Mouse (Mus musculus) lung, embryonic 15.5 days (tissue): ENCODE data around the gene Nsun2. TPM values are rescaled to one million over a fixed set of nuclear protein-coding genes. Genes with fewer than 3 reads are reported as not detected.
"Not testable (repeated sequence)": the region's sequence is repeated elsewhere in the genome, so short reads cannot be mapped to it uniquely, and the experiment has no call there.

Source experiments
- ATAC-seq: fragments of 200-750 bp; cut with Nextera tagmentation; 2 replicates; pipeline ENCODE4 v1.8.0; 2017; ENCODE audit warnings: moderate number of reproducible peaks, borderline replicate concordance; ENCODE audit not compliant: low FRiP score, low TSS enrichment; ENCODE audit errors: extremely low read depth
- H3K27ac ChIP-seq: fragments of 300-500 bp; sonication (generic); 2 replicates; pipeline ENCODE4 v1.5.1; 2015; ENCODE audit warnings: moderate library complexity, mild to moderate bottlenecking, inconsistent platforms
- H3K27me3 ChIP-seq: fragments of 300-500 bp; sonication (generic); 2 replicates; pipeline ENCODE4 v1.6.1; 2015; ENCODE audit warnings: inconsistent platforms
- H3K36me3 ChIP-seq: fragments of 300-500 bp; sonication (generic); 2 replicates; pipeline ENCODE4 v1.6.1; 2015; ENCODE audit warnings: inconsistent platforms
- H3K4me1 ChIP-seq: fragments of 300-500 bp; sonication (generic); 2 replicates; pipeline ENCODE4 v1.6.1; 2015; ENCODE audit warnings: inconsistent platforms
- H3K4me2 ChIP-seq: fragments of 300-500 bp; sonication (generic); 2 replicates; pipeline ENCODE4 v1.6.1; 2015; ENCODE audit warnings: inconsistent platforms, mild to moderate bottlenecking, moderate library complexity
- H3K4me3 ChIP-seq: fragments of 300-500 bp; sonication (generic); 2 replicates; pipeline ENCODE4 v1.5.1; 2015; ENCODE audit warnings: mild to moderate bottlenecking, inconsistent platforms
- H3K9ac ChIP-seq: fragments of 300-500 bp; sonication (generic); 2 replicates; pipeline ENCODE4 v1.6.1; 2015; ENCODE audit warnings: inconsistent platforms
- H3K9me3 ChIP-seq: fragments of 300-500 bp; sonication (generic); 2 replicates; pipeline ENCODE4 v1.6.1; 2016; ENCODE audit warnings: inconsistent platforms
- WGBS: fragments of 180-500 bp; shearing (Covaris S2); methylation state at CpG from one replicate; pipeline ENCODE4 v1.1.7; 2015; 5-methylcytosine and 5-hydroxymethylcytosine counted together
- polyA plus RNA-seq: library from polyadenylated mRNA; unstranded; fragments of >200 nt; fragmentation: Nextera tagmentation; extraction: Ambion mirVana; gene quantifications from 2 replicates; pipeline ENCODE4 v1.2.1, GENCODE M21; 2015

The Nsun2 gene
- polyA plus RNA-seq, 1 experiment from 2014 or later: 113 TPM

GRCm38 (mm10) chr13:69558098-69558660 lies 24.6 kb downstream of the Nsun2 start:
- Histone ChIP-seq H3K27me3 (no peaks in the 10 kb centered on the region), H3K9ac (no peak overlapping the region), H3K36me3 (no peaks in the 10 kb centered on the region), H3K9me3 (no peaks in the 10 kb centered on the region), H3K4me2 (no peak overlapping the region), H3K4me1 (no peaks in the 10 kb centered on the region; the same call in 1 of the 2 replicates), H3K4me3 (no peak overlapping the region), H3K27ac (no peak overlapping the region)
- 70% methylated on average over 6 of the region's 6 CpGs for WGBS
- ATAC-seq: no peak

GRCm38 (mm10) chr13:69559291-69559961 lies 25.9 kb downstream of the Nsun2 start:
- Histone ChIP-seq H3K36me3 (no peaks in the 10 kb centered on the region), H3K9me3 (no peaks in the 10 kb centered on the region), H3K4me1 (no peaks in the 10 kb centered on the region; the same call in 1 of the 2 replicates), H3K4me3 (no peak overlapping the region), H3K9ac (no peak overlapping the region), H3K27ac (no peak overlapping the region), H3K4me2 (no peak overlapping the region), H3K27me3 (no peaks in the 10 kb centered on the region)
- no peak for ATAC-seq
- WGBS: 41% methylated on average over 13 of the region's 13 CpGs

- Histone ChIP-seq H3K4me3 (no peak overlapping the region), H3K4me1 (no peaks in the 10 kb centered on the region; the same call in 1 of the 2 replicates), H3K9me3 (no peaks in the 10 kb centered on the region), H3K36me3 (no peaks in the 10 kb centered on the region), H3K27ac (no peak overlapping the region), H3K27me3 (no peaks in the 10 kb centered on the region), H3K4me2 (no peak overlapping the region), H3K9ac (no peak overlapping the region)
- 82% methylated on average over 9 of the region's 9 CpGs for WGBS
- no peak for ATAC-seq
Measured at GRCm38 (mm10) chr13:69562004-69562403, 28.5 kb downstream of the Nsun2 start.

GRCm38 (mm10) chr13:69562654-69563574 lies 29.4 kb downstream of the Nsun2 start:
- Histone ChIP-seq H3K4me2 (no peak overlapping the region), H3K27me3 (no peaks in the 10 kb centered on the region), H3K36me3 (no peaks in the 10 kb centered on the region), H3K4me3 (no peak overlapping the region), H3K4me1 (no peaks in the 10 kb centered on the region; the same call in 1 of the 2 replicates), H3K9ac (no peak overlapping the region), H3K9me3 (no peaks in the 10 kb centered on the region), H3K27ac (no peak overlapping the region)
- no peak for ATAC-seq
- WGBS: 57% methylated on average over 12 of the region's 12 CpGs

GRCm38 (mm10) chr13:69563905-69564304 lies 30.4 kb downstream of the Nsun2 start:
- Histone ChIP-seq H3K27me3 (no peaks in the 10 kb centered on the region), H3K9ac (no peak overlapping the region), H3K4me3 (no peak overlapping the region), H3K4me1 (no peaks in the 10 kb centered on the region; the same call in 1 of the 2 replicates), H3K36me3 (no peaks in the 10 kb centered on the region), H3K9me3 (no peaks in the 10 kb centered on the region), H3K4me2 (no peak overlapping the region), H3K27ac (no peak overlapping the region)
- WGBS: 58% methylated on average over 3 of the region's 3 CpGs
- ATAC-seq: no peak

GRCm38 (mm10) chr13:69564573-69564972 lies 31.0 kb downstream of the Nsun2 start:
- Histone ChIP-seq H3K36me3 (no peaks in the 10 kb centered on the region), H3K4me2 (no peak overlapping the region), H3K27ac (no peak overlapping the region), H3K4me3 (no peak overlapping the region), H3K27me3 (no peaks in the 10 kb centered on the region), H3K9ac (no peak overlapping the region), H3K4me1 (no peaks in the 10 kb centered on the region; the same call in 1 of the 2 replicates), H3K9me3 (no peaks in the 10 kb centered on the region)
- no peak for ATAC-seq

- not testable (repeated sequence) for H3K9me3 ChIP-seq, H3K4me1 ChIP-seq, H3K9ac ChIP-seq, H3K27me3 ChIP-seq, H3K4me2 ChIP-seq, ATAC-seq, H3K4me3 ChIP-seq, H3K36me3 ChIP-seq, H3K27ac ChIP-seq
- 88% methylated on average over 4 of the region's 4 CpGs for WGBS
Measured at GRCm38 (mm10) chr13:69565401-69565800, 31.9 kb downstream of the Nsun2 start.

- H3K36me3 ChIP-seq: no peaks in the 10 kb centered on the region
- H3K27ac ChIP-seq: no peak overlapping the region
- H3K9me3 ChIP-seq: no peaks in the 10 kb centered on the region
- no peak overlapping the region for H3K9ac ChIP-seq
- no peaks in the 10 kb centered on the region for H3K4me1 ChIP-seq
- no peak for ATAC-seq
- H3K4me2 ChIP-seq: no peak overlapping the region
- H3K4me3 ChIP-seq: no peak overlapping the region
- WGBS: 77% methylated on average over 9 of the region's 9 CpGs
- H3K27me3 ChIP-seq: no peaks in the 10 kb centered on the region
Measured at GRCm38 (mm10) chr13:69569201-69569600, 35.7 kb downstream of the Nsun2 start.

- Histone ChIP-seq H3K4me3 (no peak overlapping the region), H3K4me2 (no peak overlapping the region), H3K9ac (no peak overlapping the region), H3K9me3 (no peaks in the 10 kb centered on the region), H3K4me1 (no peaks in the 10 kb centered on the region), H3K36me3 (no peaks in the 10 kb centered on the region), H3K27ac (no peak overlapping the region), H3K27me3 (no peaks in the 10 kb centered on the region)
- no peak for ATAC-seq
- 89% methylated on average over 3 of the region's 3 CpGs for WGBS
Measured at GRCm38 (mm10) chr13:69572594-69572993, 39.0 kb downstream of the Nsun2 start.

GRCm38 (mm10) chr13:69576676-69577075 lies 43.1 kb downstream of the Nsun2 start:
- WGBS: 58% methylated on average over 11 of the region's 11 CpGs
- no peak for ATAC-seq
- H3K4me2 ChIP-seq: no peak overlapping the region
- no peaks in the 10 kb centered on the region for H3K27me3 ChIP-seq
- H3K9me3 ChIP-seq: no peaks in the 10 kb centered on the region
- H3K4me1 ChIP-seq: no peaks in the 10 kb centered on the region
- H3K9ac ChIP-seq: no peak overlapping the region
- H3K36me3 ChIP-seq: no peaks in the 10 kb centered on the region
- no peak overlapping the region for H3K4me3 ChIP-seq
- H3K27ac ChIP-seq: no peak overlapping the region

- 87% methylated on average over 16 of the region's 16 CpGs for WGBS
- Histone ChIP-seq H3K27ac (no peak overlapping the region), H3K9me3 (no peaks in the 10 kb centered on the region), H3K4me1 (no peaks in the 10 kb centered on the region), H3K36me3 (no peaks in the 10 kb centered on the region), H3K4me2 (no peak overlapping the region), H3K4me3 (no peak overlapping the region), H3K27me3 (no peaks in the 10 kb centered on the region), H3K9ac (no peak overlapping the region)
- no peak for ATAC-seq
Measured at GRCm38 (mm10) chr13:69577181-69577834, 43.8 kb downstream of the Nsun2 start.
